Mouse (Mus musculus) spleen, adult 2 months (tissue): ENCODE data around the gene Dip2a. TPM values are rescaled to one million over a fixed set of nuclear protein-coding genes. Genes with fewer than 3 reads are reported as not detected.

Source experiments
- DNase-seq, 2 experiments: peaks; one replicate each; pipeline versions ENCODE4 v3.0.0 to v3.0.0-alpha.2; 2012 to 2021; ENCODE audit warnings: low spot score in 2 of 2, low read depth in 1 of 2
- H3K27ac ChIP-seq: fragments of 200-500 bp; 2 replicates; pipeline ENCODE4 v1.5.1; 2012; ENCODE audit warnings: low read length, inconsistent platforms; ENCODE audit not compliant: insufficient read depth
- H3K27me3 ChIP-seq: fragments of 200-500 bp; 2 replicates; pipeline ENCODE4 v1.6.1; 2012; ENCODE audit warnings: mild to moderate bottlenecking, moderate library complexity, low read length, inconsistent platforms; ENCODE audit not compliant: control insufficient read depth, insufficient read depth
- H3K36me3 ChIP-seq: fragments of 200-500 bp; 2 replicates; pipeline ENCODE4 v1.6.1; 2012; ENCODE audit warnings: mild to moderate bottlenecking, low read length, inconsistent platforms; ENCODE audit not compliant: control insufficient read depth, insufficient read depth
- H3K4me1 ChIP-seq: fragments of 200-500 bp; 2 replicates; pipeline ENCODE4 v1.6.1; 2011; ENCODE audit warnings: inconsistent platforms; ENCODE audit not compliant: control insufficient read depth, insufficient read depth, insufficient read length
- H3K4me3 ChIP-seq: fragments of 200-500 bp; 2 replicates; pipeline ENCODE4 v1.5.1; 2011; ENCODE audit warnings: mild to moderate bottlenecking, inconsistent platforms; ENCODE audit not compliant: insufficient read depth, insufficient read length; ENCODE audit errors: extremely low read depth
- CTCF ChIP-seq: fragments of 200-500 bp; IDR thresholded peaks from 2 replicates; pipeline ENCODE4 v1.5.1; 2011; ENCODE audit warnings: mild to moderate bottlenecking, inconsistent platforms; ENCODE audit not compliant: insufficient read depth, insufficient read length, insufficient replicate concordance; ENCODE audit errors: extremely low read depth
- POLR2A ChIP-seq: fragments of 200-500 bp; IDR thresholded peaks from 2 replicates; pipeline ENCODE4 v1.6.1; 2011; ENCODE audit warnings: low read depth, low read length, inconsistent platforms
- whole genome bisulfite sequencing: fragments of 180-500 bp; shearing (Covaris S2); methylation state at CpG from one replicate; pipeline ENCODE4 v1.1.7; 2018; 5-methylcytosine and 5-hydroxymethylcytosine counted together
- polyA plus RNA-seq: library from polyadenylated mRNA; depleted of rRNA; stranded (reverse); fragments of >200 nt; gene quantifications from 2 replicates; pipeline ENCODE4 v1.2.3, GENCODE M21; 2012

The Dip2a gene
- polyA plus RNA-seq, 1 experiment = 7.1 TPM

GRCm38 (mm10) chr10:76259566-76260232, 85.4 kb downstream of the Dip2a start:
- 88% methylated on average over 18 of the region's 18 CpGs for WGBS
- Histone ChIP-seq H3K27ac (no peak overlapping the region), H3K4me3 (no peak overlapping the region), H3K4me1 (peaks cover 3% of the 10 kb centered on the region; the same call in 1 of the 2 replicates), H3K36me3 (no peaks in the 10 kb centered on the region), H3K27me3 (no peaks in the 10 kb centered on the region)
- DNase-seq = no peak
- TF ChIP-seq CTCF (no peak), POLR2A (no peak)

DNA sequence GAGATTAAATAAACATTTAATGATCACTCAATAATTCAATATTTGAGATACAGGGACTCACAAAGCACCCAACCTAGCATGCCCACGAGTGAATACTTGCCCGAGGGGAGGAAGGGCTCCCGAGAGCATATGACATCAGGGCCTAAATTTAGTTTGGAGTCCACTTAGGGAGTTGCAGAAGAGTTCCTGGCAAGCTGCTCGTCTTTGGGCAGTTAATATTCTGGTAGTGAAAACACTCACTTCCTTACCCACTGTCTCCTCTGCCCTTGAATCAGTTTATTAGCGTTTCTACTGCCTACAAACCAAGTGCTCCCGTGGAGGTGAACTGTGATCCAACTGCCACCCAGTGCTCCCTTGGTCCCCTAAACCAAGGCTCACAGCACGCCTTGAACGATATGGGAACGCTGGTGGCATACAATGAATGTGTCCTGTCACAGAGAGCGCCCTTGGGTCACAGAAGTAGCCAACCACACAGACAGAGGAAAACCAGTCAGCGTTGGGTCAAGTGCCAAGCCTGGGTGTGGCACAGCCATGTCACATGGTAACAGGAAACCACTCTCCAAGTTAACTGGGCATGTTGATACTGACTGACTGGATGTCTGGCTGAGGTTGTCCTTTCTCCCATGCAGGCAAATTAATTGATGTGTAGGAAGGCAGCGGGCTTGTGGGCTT, 87.2 kb downstream of the Dip2a start:
- Histone ChIP-seq H3K4me1 (peaks cover 3% of the 10 kb centered on the region; the same call in 1 of the 2 replicates), H3K27me3 (no peaks in the 10 kb centered on the region), H3K36me3 (no peaks in the 10 kb centered on the region), H3K27ac (no peak overlapping the region), H3K4me3 (no peak overlapping the region)
- TF ChIP-seq CTCF (no peak), POLR2A (no peak)
- no peak for DNase-seq
- 50% methylated on average over 12 of the region's 12 CpGs for WGBS

DNA sequence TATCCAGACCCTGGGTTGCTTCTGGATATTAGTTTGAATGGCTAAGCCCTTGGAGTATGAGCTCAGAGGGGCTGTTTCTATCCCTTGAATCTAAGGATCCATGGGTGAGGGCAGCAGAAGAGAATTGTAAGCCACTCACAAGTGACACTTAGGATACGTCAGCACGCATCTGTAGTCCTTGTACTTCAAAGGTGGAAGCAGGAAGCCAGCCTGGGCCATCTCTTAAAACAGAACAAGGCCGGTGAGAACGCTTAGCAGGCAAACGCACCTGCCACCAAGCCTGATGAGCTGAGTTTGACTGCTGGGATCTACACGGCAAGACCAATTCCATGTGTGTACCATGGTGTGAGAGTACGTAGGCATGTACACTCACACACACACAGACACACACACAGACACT, 87.9 kb downstream of the Dip2a start:
- Histone ChIP-seq H3K4me3 (no peak overlapping the region), H3K4me1 (peaks cover 3% of the 10 kb centered on the region; the same call in 1 of the 2 replicates), H3K27me3 (no peaks in the 10 kb centered on the region), H3K36me3 (no peaks in the 10 kb centered on the region), H3K27ac (no peak overlapping the region)
- DNase-seq = no peak
- WGBS = 70% methylated on average over 7 of the region's 7 CpGs
- TF ChIP-seq POLR2A (no peak), CTCF (no peak)

DNA sequence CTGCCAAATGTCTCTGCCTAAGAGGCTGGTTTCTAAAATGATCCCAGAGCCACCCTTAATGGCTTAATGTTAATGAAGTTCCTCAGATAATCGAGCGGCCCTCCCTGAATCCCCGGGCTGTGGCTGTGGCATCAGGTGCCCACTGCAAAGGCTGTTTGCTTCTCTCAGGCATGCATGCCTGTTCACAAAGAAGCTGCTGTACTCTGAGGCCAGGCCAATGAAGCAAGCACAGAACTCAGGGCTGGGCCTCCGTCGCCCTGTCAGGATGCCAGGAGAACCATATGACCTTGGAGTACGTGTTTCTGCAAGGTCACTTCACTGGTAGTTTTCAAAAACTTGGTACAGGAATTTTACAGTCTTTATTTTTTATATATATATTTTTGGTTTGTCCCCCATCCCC, 89.5 kb downstream of the Dip2a start:
- WGBS = 78% methylated on average over 6 of the region's 6 CpGs
- Histone ChIP-seq H3K27ac (no peak overlapping the region), H3K36me3 (no peaks in the 10 kb centered on the region), H3K4me1 (peaks cover 3% of the 10 kb centered on the region; the same call in 1 of the 2 replicates), H3K27me3 (no peaks in the 10 kb centered on the region), H3K4me3 (no peak overlapping the region)
- DNase-seq = no peak
- TF ChIP-seq POLR2A (no peak), CTCF (no peak)

DNA sequence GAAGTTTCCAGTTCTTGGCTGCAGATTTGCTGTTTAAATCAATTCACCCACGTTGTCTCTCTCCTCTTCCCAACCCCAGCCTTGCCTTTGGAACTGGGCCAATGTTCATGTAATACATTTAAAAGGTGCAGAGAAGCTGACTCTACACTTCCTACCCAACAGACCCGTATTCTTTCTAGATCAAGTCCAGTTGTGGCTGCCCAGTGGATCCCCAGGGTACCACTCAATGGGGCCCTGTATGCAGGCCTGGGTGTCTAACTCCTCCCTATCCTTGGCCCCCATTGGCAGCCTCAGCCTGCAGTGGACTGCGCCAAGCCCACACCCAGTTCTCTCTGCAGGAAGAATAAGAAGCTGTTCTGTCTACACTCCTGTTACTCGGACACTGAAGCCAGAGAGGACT, 91.6 kb downstream of the Dip2a start, which contains the start of gene S100b:
Gene S100b (plus strand): TSS at position 318 of the 400 bp plus-strand sequence.
- WGBS = 60% methylated on average over 4 of the region's 4 CpGs
- Histone ChIP-seq H3K4me3 (no peak within 1 kb of the TSS), H3K4me1 (peaks cover 3% of the 10 kb centered on the region; the same call in 1 of the 2 replicates), H3K27me3 (no peaks in the 10 kb centered on the region), H3K36me3 (no peaks in the 10 kb centered on the region), H3K27ac (no peak within 1 kb of the TSS)
- no peak for TF ChIP-seq POLR2A
- TF ChIP-seq CTCF = no peak
- no peak for DNase-seq

DNA sequence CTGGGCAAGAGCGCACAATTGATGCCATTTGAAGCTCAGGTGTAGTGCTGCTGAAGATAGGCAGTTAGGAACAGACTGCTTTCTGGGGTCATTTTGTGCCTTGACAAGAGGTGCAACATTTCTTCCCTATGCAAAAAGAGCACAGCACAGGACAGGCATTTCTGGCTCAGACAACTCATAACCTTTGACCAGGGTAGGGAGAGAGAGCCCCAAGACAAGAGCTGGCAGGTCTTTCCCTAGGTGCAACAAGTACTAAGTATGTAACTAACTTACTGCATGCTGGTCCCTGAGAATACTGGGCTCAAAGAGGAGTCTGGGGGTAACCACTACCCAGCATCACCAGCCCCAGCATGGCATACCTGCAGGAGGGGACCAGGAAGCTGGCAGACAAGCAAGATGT, 92.0 kb downstream of the Dip2a start:
- Histone ChIP-seq H3K4me3 (no peak overlapping the region), H3K36me3 (no peaks in the 10 kb centered on the region), H3K27me3 (no peaks in the 10 kb centered on the region), H3K4me1 (peaks cover 3% of the 10 kb centered on the region; the same call in 1 of the 2 replicates), H3K27ac (no peak overlapping the region)
- no peak for TF ChIP-seq CTCF
- TF ChIP-seq POLR2A = no peak
- WGBS = 100% methylated on average over 1 of the region's 1 CpGs
- no peak for DNase-seq

DNA sequence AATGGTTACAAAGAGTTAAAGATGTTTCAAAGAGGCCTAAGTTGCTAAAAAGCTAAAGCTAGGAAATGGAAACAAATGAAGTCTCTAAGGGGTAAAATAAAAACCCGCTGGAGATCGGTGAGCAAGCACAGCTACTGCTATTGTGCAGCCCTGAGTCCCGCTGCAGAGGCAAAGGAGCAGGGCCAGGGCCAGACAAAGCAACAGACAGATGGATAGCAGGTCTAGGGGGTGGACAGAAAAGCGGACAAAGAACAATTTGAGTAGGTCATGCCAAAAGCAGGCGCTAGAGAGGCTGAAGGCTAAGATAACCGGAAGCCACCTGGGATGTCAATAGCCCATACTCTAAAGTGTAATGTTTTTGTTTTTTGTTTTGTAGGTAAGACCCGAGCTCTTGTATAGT, 94.2 kb downstream of the Dip2a start:
- TF ChIP-seq CTCF (no peak), POLR2A (no peak)
- WGBS = 91% methylated on average over 7 of the region's 7 CpGs
- no peaks in the 10 kb centered on the region for H3K36me3 ChIP-seq
- H3K4me3 ChIP-seq = no peak overlapping the region
- H3K4me1 ChIP-seq = no peaks in the 10 kb centered on the region
- no peak overlapping the region for H3K27ac ChIP-seq
- no peak for DNase-seq
- H3K27me3 ChIP-seq = no peaks in the 10 kb centered on the region
